Mouse (Mus musculus) E14TG2a.4 (cell line): ENCODE measurements around the gene Ctsz.

ENCODE experiments used
- H3K27me3 ChIP-seq: 2 replicates; pipeline ENCODE4 v1.6.1; 2014; ENCODE audit warnings: low read length, control low read depth; ENCODE audit not compliant: insufficient read depth
- H3K36me3 ChIP-seq: 2 replicates; pipeline ENCODE4 v1.6.1; 2014; ENCODE audit warnings: low read length, control low read depth; ENCODE audit not compliant: insufficient read depth
- H3K4me1 ChIP-seq: replicated peaks from 2 replicates; pipeline ENCODE4 v1.6.1; 2014; ENCODE audit warnings: low read depth, low read length, control low read depth
- H3K4me3 ChIP-seq: replicated peaks from 2 replicates; pipeline ENCODE4 v1.5.1; 2014; ENCODE audit warnings: mild to moderate bottlenecking, low read length
- H3K9me3 ChIP-seq: 2 replicates; pipeline ENCODE4 v1.6.1; 2014; ENCODE audit warnings: low read length, control low read depth
- CTCF ChIP-seq: conservative IDR thresholded peaks from 2 replicates; pipeline ENCODE4 v1.5.1; 2014; ENCODE audit warnings: low read length
- NANOG ChIP-seq: IDR thresholded peaks from 2 replicates; pipeline ENCODE4 v1.6.1; 2014; ENCODE audit warnings: borderline replicate concordance, low read length, mixed read lengths
- POU5F1 ChIP-seq: IDR thresholded peaks from 2 replicates; pipeline ENCODE4 v1.6.1; 2014; ENCODE audit warnings: low read length, borderline replicate concordance

Gene Ctsz

GRCm38 (mm10) chr2:174438737-174439449, at the start of gene Ctsz:
Ctsz (minus strand) TSS chr2:174439039.
- TF ChIP-seq POU5F1: no peak
- TF ChIP-seq CTCF: no peak
- no peak for TF ChIP-seq NANOG
- H3K36me3 ChIP-seq: peaks cover 30% of the 10 kb centered on the region
- H3K9me3 ChIP-seq: no peaks in the 10 kb centered on the region
- H3K27me3 ChIP-seq: peaks cover 8% of the 10 kb centered on the region
- peaks cover 60% of the 10 kb centered on the region for H3K4me1 ChIP-seq
- peak within 1 kb of the TSS; percentile 79 for H3K4me3 ChIP-seq

DNA sequence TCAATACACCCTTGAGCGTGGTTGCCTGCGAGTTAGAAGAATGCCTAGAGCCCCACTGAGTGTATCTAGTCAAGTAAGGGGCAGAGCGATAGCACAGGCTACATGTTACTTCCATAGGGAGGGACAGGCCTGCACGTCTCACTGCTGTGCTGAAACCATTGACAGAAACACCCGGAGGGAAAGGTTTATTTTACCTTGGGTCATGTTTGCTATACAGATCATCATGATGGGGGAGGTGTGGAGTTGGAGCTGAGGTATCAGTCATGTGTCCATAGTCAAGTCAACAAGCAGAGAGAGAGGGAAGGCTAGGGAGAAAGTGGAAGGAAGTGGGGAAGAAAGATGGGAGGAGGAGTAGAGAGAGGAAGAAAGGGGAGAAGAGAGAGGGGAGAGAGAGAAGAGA, 48.2 kb upstream of the Ctsz start:
- H3K4me3 ChIP-seq: no peak overlapping the region
- H3K36me3 ChIP-seq: no peaks in the 10 kb centered on the region
- no peak for TF ChIP-seq CTCF
- no peaks in the 10 kb centered on the region for H3K4me1 ChIP-seq
- H3K9me3 ChIP-seq: peaks cover 11% of the 10 kb centered on the region
- no peaks in the 10 kb centered on the region for H3K27me3 ChIP-seq

- TF ChIP-seq CTCF (no peak), POU5F1 (no peak), NANOG (no peak)
- no peaks in the 10 kb centered on the region for H3K9me3 ChIP-seq
- H3K36me3 ChIP-seq: no peaks in the 10 kb centered on the region
- H3K4me1 ChIP-seq: peaks cover 2% of the 10 kb centered on the region
- no peak overlapping the region for H3K4me3 ChIP-seq
- H3K27me3 ChIP-seq: 0 out of 2 replicates have a peak, but pooled peaks cover 3% of the 10 kb centered on the region
These were observed 39.9 kb upstream of the Ctsz start for GRCm38 (mm10) chr2:174478746-174479145.

DNA sequence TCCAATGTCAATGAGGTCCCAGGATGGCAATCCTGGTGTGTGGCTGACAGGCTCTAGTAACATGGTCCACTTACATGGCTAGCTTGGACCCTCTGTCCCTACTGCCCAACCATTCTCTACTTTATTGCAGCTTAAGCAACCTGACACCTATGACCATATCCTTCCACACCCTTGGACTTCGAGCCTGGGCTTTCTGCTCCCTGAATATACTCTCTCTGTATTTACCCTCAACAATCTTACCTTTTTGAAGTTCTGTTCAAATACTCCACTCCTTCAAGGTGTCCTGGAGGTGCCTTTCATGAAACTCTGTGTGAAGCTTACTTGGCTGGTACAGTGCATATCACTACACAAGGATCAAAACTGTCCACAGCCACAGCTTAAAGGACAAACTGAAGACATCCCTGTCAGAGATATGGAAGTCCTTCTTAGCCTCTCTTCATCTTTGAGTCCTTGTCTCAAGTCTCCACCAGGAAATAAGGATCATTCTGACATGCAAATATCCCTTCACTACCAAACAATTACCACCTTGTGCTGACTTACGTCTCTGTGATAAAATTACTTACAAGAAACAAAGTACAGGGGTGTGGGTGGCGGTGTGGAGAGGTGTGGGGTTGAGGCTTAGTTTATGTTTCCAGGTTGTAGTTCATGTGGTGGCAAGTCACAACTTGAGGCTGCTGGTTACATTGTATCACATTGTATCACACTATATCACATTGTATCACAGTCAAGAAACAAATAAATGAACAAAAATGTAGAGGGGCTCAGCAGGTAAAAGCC, 38.9 kb upstream of the Ctsz start:
- peaks cover 6% of the 10 kb centered on the region for H3K4me1 ChIP-seq
- H3K4me3 ChIP-seq: no peak overlapping the region
- H3K9me3 ChIP-seq: no peaks in the 10 kb centered on the region
- H3K36me3 ChIP-seq: no peaks in the 10 kb centered on the region
- no peak for TF ChIP-seq NANOG
- H3K27me3 ChIP-seq: 0 out of 2 replicates have a peak, but pooled peaks cover 3% of the 10 kb centered on the region

DNA sequence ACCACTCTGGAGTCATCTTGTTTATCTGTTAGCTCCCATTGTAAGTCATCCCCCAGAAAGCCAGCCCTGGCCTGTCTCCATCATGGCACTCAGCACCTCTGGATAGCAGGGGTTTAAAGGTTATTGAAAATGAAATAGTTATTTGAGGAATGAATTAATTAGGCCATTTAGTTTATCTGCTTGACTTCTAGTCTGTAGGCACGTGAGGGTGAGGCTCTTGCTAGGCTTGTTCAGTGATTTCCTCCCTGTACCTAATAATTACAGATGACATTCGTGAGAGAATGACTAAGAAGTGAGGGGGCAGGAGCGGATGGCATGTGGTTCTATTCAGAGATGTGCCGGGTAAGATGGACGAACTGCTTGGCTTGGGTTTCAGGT, 34.7 kb upstream of the Ctsz start:
- H3K9me3 ChIP-seq: no peaks in the 10 kb centered on the region
- H3K27me3 ChIP-seq: 0 out of 2 replicates have a peak, but pooled peaks cover 3% of the 10 kb centered on the region
- H3K4me1 ChIP-seq: peaks cover 42% of the 10 kb centered on the region
- H3K4me3 ChIP-seq: peak overlapping the region; percentile 90
- H3K36me3 ChIP-seq: peaks cover 30% of the 10 kb centered on the region
- TF ChIP-seq POU5F1 (no peak), NANOG (no peak), CTCF (no peak)

GRCm38 (mm10) chr2:174472818-174473549, 34.1 kb upstream of the Ctsz start, which contains the start of gene Prelid3b:
Prelid3b (minus strand) TSS chr2:174473081.
- TF ChIP-seq CTCF (no peak), POU5F1 (no peak), NANOG (no peak)

GRCm38 (mm10) chr2:174472407-174472806, 33.6 kb upstream of the Ctsz start:
- peaks cover 40% of the 10 kb centered on the region for H3K36me3 ChIP-seq
- H3K4me3 ChIP-seq: peak overlapping the region; percentile 90
- TF ChIP-seq CTCF: no peak
- no peak for TF ChIP-seq POU5F1
- TF ChIP-seq NANOG: no peak
- no peaks in the 10 kb centered on the region for H3K9me3 ChIP-seq
- H3K27me3 ChIP-seq: 0 out of 2 replicates have a peak, but pooled peaks cover 3% of the 10 kb centered on the region
- peaks cover 47% of the 10 kb centered on the region for H3K4me1 ChIP-seq

More at GRCm38 (mm10) chr2:174472818-174473549, 34.1 kb upstream of the Ctsz start, which contains the start of gene Prelid3b:
- Histone ChIP-seq H3K27me3 (0 out of 2 replicates have a peak, but pooled peaks cover 3% of the 10 kb centered on the region), H3K4me3 (peak within 1 kb of the TSS; percentile 90), H3K9me3 (no peaks in the 10 kb centered on the region), H3K36me3 (peaks cover 35% of the 10 kb centered on the region), H3K4me1 (peaks cover 47% of the 10 kb centered on the region)

- H3K27me3 ChIP-seq: no peaks in the 10 kb centered on the region
- peaks cover 55% of the 10 kb centered on the region for H3K36me3 ChIP-seq
- no peaks in the 10 kb centered on the region for H3K9me3 ChIP-seq
- peaks cover 47% of the 10 kb centered on the region for H3K4me1 ChIP-seq
- no peak overlapping the region for H3K4me3 ChIP-seq
- TF ChIP-seq NANOG: no peak
- TF ChIP-seq CTCF: no peak
- no peak for TF ChIP-seq POU5F1
These were observed 32.1 kb upstream of the Ctsz start for GRCm38 (mm10) chr2:174470786-174471405.
